Mouse (Mus musculus) neural tube, embryonic 12.5 days (tissue): ENCODE measurements around the gene Klhdc10. TPM values are rescaled to one million over a fixed set of nuclear protein-coding genes. Genes with fewer than 3 reads are reported as not detected.

Experiments
- ATAC-seq: fragments of 200-750 bp; cut with Nextera tagmentation; 2 replicates; pipeline ENCODE4 v1.8.0; 2017; ENCODE audit warnings: low read depth, mild to moderate bottlenecking, moderate TSS enrichment, moderate library complexity; ENCODE audit not compliant: low FRiP score
- H3K27ac ChIP-seq: fragments of 300-500 bp; sonication (generic); 2 replicates; pipeline ENCODE4 v1.5.1; 2016
- H3K27me3 ChIP-seq: fragments of 300-500 bp; sonication (generic); replicated peaks from 2 replicates; pipeline ENCODE4 v1.6.1; 2016; ENCODE audit warnings: mild to moderate bottlenecking
- H3K36me3 ChIP-seq: fragments of 300-500 bp; sonication (generic); 2 replicates; pipeline ENCODE4 v1.6.1; 2016; ENCODE audit warnings: mild to moderate bottlenecking
- H3K4me1 ChIP-seq: fragments of 300-500 bp; sonication (generic); 2 replicates; pipeline ENCODE4 v1.6.1; 2016
- H3K4me2 ChIP-seq: fragments of 300-500 bp; sonication (generic); replicated peaks from 2 replicates; pipeline ENCODE4 v1.6.1; 2016; ENCODE audit warnings: mild to moderate bottlenecking
- H3K4me3 ChIP-seq: fragments of 300-500 bp; sonication (generic); 2 replicates; pipeline ENCODE4 v1.5.1; 2016
- H3K9ac ChIP-seq: fragments of 300-500 bp; sonication (generic); 2 replicates; pipeline ENCODE4 v1.6.1; 2016; ENCODE audit warnings: mild to moderate bottlenecking
- H3K9me3 ChIP-seq: fragments of 300-500 bp; sonication (generic); 2 replicates; pipeline ENCODE4 v1.6.1; 2016; ENCODE audit warnings: mild to moderate bottlenecking
- WGBS: fragments of 180-500 bp; shearing (Covaris S2); methylation state at CpG from one replicate; pipeline ENCODE4 v1.1.7; 2016; 5-methylcytosine and 5-hydroxymethylcytosine counted together
- polyA plus RNA-seq: library from polyadenylated mRNA; unstranded; fragments of >200 nt; fragmentation: Nextera tagmentation; extraction: Ambion mirVana; gene quantifications from 2 replicates; pipeline ENCODE4 v1.2.1, GENCODE M21; 2016

Gene Klhdc10
- polyA plus RNA-seq, 1 experiment from 2014 or later, result 42.8 TPM

DNA sequence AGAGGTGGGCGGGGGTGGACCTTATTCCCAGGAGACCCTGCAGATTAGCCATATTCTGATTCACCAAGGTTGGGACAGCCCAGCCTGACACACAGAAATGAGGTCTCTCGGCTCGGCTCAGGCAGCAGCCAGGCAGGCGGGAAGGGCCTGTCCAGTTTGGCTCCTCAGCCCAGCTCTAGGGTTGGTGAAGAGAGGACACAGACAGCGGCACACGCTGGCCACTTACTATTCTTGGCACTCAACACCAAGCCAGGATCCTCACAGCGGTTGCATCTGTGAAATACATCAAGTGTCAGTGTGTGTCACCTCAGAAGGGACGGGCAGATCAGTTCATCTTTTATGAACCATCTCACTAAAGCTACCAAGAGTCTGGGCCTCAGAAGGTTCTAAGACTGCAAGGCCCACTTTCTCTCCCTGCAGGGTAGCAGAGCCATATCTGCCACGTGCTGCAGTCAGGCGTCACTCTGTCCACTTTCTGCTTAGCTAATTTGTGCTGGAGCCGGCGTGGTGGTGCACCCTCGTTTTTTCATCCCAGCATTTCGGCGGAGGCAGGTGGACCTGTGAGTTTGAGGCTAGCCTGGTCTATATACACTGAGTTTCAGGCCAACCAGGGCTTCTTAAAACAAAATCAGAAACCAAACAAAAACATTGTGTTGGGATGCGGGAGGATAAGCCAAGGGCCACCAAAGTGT lies 57.5 kb downstream of the Klhdc10 start:
- H3K27ac ChIP-seq, result no peak overlapping the region
- 72% methylated on average over 16 of the region's 16 CpGs for WGBS
- 0 out of 2 replicates have a peak, but pooled peaks cover 2% of the 10 kb centered on the region for H3K9me3 ChIP-seq
- peaks cover 30% of the 10 kb centered on the region for H3K4me1 ChIP-seq
- no peaks in the 10 kb centered on the region for H3K27me3 ChIP-seq
- H3K9ac ChIP-seq, result peak overlapping the region; percentile 64
- ATAC-seq, result no peak
- peak overlapping the region; percentile 70 for H3K4me2 ChIP-seq
- peaks cover 14% of the 10 kb centered on the region for H3K36me3 ChIP-seq
- peak overlapping the region; percentile 43; the same call in 1 of the 2 replicates for H3K4me3 ChIP-seq

DNA sequence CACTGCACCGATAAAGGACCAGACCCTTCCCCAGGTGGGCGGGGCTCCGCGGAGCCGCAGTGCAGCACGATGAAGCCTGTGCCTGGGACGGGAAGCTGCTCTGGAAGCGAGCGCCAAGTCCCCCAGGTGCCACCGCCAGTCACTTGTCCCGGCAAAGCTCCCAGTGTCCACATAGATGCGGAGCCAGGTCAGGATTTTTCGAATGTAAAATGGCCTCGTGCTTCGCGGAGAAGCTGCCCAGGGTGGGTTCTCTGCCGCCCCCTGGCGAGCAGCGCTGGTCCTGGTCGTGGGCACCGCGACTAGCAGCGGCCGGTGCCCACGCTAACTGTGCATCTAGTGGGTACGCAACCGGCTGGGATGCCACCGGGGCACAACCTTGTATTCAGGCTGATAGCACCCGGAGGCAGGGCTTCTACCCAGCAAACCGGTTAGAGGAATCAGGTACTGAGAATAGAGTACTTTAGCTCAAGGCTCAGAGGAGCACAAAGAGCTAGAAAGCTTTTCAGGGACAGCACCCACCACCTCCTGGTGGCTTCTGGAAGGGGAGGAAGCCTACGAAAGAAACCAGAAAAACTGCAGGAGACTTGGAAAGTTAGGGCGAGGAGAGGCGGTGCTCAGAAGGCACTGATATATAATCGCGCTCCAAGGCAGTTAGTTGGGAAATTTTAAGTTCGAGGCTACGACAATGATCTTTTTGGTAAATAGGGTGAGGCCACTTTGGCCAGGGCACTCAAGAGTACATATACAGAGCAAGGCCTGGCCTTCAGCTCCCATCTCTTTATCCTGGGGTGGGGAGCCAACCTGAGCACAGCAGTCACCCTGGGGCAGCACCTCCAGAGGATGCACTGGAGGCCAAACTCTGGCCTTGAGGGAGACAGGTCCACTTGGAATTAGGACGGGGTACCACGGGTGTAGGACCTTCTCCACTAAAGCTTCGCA lies 58.4 kb downstream of the Klhdc10 start:
- H3K9me3 ChIP-seq, result 0 out of 2 replicates have a peak, but pooled peaks cover 2% of the 10 kb centered on the region
- peak overlapping the region; percentile 43 for H3K4me3 ChIP-seq
- 5% methylated on average over 40 of the region's 40 CpGs for WGBS
- H3K27ac ChIP-seq, result peak overlapping the region; percentile 79
- no peaks in the 10 kb centered on the region for H3K27me3 ChIP-seq
- peaks cover 8% of the 10 kb centered on the region for H3K36me3 ChIP-seq
- H3K4me1 ChIP-seq, result peaks cover 30% of the 10 kb centered on the region
- peak overlapping the region; percentile 70 for H3K4me2 ChIP-seq
- peak overlapping the region; percentile 64 for H3K9ac ChIP-seq
- peak; percentile 46 for ATAC-seq

DNA sequence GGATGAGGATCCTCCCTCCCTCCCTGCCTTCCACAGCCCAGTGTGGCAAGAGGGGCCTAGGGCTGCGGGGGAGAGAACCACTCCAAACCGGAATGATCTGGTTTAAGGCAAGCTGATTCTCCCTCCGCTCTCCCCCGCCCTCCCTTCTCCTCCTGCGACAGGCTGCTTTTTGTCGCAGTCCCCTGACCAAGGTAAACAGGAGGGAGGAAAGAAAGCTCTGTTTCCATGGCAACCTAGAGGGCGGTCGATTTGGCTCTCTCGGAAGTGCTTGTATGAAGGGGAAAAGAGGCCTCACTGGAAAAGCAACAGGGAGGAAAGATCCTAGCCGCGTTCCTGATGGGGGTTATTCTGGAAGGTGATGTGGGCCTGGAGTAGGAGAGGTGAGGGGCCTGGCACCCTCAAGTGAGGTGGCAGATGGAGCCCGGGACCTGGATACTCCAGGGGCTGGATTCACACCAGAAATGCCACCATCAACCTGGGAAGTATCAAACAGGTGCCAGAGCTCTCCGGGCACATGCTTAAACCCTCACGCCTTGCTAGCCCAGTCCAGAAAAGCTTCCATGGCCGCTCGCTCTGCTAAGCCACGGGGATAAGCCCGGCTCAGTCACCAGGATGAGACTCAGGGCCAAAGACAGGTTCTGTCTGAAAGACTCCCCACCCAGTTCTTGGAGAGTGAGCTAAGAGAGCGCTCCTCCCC lies 59.2 kb downstream of the Klhdc10 start:
- Histone ChIP-seq H3K9me3 (0 out of 2 replicates have a peak, but pooled peaks cover 2% of the 10 kb centered on the region), H3K4me3 (no peak overlapping the region), H3K9ac (peak overlapping the region; percentile 64; the same call in 1 of the 2 replicates), H3K4me1 (peaks cover 30% of the 10 kb centered on the region), H3K36me3 (no peaks in the 10 kb centered on the region), H3K27me3 (no peaks in the 10 kb centered on the region), H3K4me2 (peak overlapping the region; percentile 70), H3K27ac (peak overlapping the region; percentile 79)
- WGBS, result 19% methylated on average over 19 of the region's 19 CpGs
- ATAC-seq, result peak; percentile 91

DNA sequence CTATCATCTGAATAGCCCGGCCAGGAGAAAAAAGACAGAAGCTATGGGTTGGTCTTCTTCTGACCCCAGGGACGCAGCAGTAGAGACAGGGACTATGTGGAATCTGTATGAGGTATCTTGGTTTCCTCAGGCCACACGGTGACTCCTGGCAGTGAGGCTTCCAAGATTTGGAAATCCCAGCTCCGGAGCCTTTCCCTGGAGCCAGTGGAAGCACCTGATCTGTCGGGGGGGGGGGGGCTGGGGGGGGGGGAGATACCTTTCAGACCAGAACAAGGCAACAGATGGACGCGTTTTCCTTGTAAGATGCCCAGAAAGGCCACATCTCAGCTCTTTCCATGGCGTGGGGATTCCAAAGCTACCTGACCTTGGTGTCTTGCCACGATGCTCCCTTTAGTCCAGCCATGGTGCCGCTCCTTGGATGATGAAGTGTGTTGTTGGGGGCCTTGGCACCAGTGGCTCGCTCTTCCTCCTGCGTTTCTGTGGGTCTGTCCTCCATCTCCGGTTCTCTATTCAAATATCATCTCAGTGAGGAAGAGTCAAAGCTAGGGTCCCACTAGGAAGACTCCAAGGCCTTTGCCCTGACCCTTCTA lies 60.2 kb downstream of the Klhdc10 start:
- Histone ChIP-seq H3K27me3 (no peaks in the 10 kb centered on the region), H3K4me1 (peaks cover 33% of the 10 kb centered on the region), H3K27ac (no peak overlapping the region), H3K4me3 (no peak overlapping the region), H3K4me2 (no peak overlapping the region), H3K9me3 (no peaks in the 10 kb centered on the region), H3K9ac (no peak overlapping the region), H3K36me3 (no peaks in the 10 kb centered on the region)
- no peak for ATAC-seq
- WGBS, result 87% methylated on average over 13 of the region's 13 CpGs

DNA sequence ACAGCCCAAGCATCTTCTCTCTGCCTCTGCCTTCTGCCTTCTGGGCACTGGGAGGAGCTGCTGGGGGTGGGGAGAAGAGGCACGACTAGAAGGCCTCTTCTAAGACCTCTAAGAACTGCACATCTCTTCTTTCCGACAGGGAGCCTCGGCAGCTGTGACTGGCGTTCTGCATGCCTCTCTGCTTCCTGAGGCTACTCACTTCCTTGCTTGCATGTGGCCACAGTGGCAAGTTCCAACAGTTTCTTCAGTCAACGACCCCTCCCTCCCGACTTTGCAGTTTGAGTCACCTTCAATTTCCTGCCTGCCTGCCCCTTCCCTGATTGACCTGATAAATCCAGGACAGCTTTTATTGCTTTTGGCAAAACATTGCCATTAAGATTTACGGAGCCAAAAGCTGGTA lies 61.2 kb downstream of the Klhdc10 start:
- Histone ChIP-seq H3K4me3 (no peak overlapping the region), H3K27me3 (no peaks in the 10 kb centered on the region), H3K9ac (no peak overlapping the region), H3K4me1 (peaks cover 42% of the 10 kb centered on the region), H3K4me2 (no peak overlapping the region), H3K27ac (no peak overlapping the region), H3K9me3 (no peaks in the 10 kb centered on the region), H3K36me3 (no peaks in the 10 kb centered on the region)
- no peak for ATAC-seq
- WGBS, result 34% methylated on average over 7 of the region's 7 CpGs

DNA sequence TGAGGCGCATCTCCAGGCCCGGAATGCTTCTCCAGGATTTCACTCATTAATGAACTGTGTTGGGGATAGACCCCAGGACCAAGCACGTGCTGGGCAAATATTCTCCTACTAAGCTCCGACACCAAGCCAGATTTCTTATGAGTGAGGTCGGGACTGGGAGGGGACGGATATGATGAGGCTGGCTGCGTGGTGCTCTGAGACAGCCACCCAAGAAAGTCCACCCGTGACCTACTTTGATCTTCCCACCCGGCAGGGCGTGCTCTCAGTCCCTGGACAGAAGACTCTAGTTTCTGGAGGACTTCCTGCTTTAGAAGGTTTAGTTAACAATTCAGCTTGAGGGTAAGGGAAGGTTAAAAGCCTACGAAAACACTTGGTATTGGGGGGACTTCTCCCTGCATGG lies 63.9 kb downstream of the Klhdc10 start:
- WGBS, result 90% methylated on average over 11 of the region's 11 CpGs
- Histone ChIP-seq H3K36me3 (no peaks in the 10 kb centered on the region), H3K4me3 (no peak overlapping the region), H3K4me1 (peaks cover 39% of the 10 kb centered on the region), H3K27me3 (no peaks in the 10 kb centered on the region), H3K9me3 (no peaks in the 10 kb centered on the region), H3K9ac (no peak overlapping the region), H3K27ac (no peak overlapping the region), H3K4me2 (no peak overlapping the region)
- no peak for ATAC-seq

DNA sequence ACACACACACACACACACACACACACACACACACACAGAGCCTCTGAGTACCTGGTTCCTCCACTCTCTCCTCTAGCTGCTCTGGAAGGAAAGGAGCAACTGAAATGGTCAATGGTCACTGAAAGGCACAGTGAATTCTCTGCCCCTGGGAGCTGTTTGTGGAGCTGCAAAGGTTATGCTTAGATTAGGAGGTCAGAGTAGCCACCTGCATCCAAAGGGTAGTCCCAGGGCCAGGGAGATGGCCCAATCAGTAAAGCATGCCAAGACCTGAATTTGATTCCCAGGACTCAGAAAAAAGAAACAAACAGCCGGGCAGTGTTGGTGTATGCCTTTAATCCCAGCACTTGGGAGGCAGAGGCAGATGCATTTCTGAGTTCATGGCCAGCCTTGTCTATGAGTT lies 66.4 kb downstream of the Klhdc10 start:
- H3K9ac ChIP-seq, result no peak overlapping the region
- 0 out of 2 replicates have a peak overlapping the region, but pooled peaks have one; percentile 29 for H3K27ac ChIP-seq
- WGBS, result 80% methylated on average over 1 of the region's 1 CpGs
- no peak overlapping the region for H3K4me2 ChIP-seq
- no peaks in the 10 kb centered on the region for H3K27me3 ChIP-seq
- peaks cover 23% of the 10 kb centered on the region for H3K4me1 ChIP-seq
- no peaks in the 10 kb centered on the region for H3K36me3 ChIP-seq
- ATAC-seq, result no peak
- H3K9me3 ChIP-seq, result no peaks in the 10 kb centered on the region
- no peak overlapping the region for H3K4me3 ChIP-seq

DNA sequence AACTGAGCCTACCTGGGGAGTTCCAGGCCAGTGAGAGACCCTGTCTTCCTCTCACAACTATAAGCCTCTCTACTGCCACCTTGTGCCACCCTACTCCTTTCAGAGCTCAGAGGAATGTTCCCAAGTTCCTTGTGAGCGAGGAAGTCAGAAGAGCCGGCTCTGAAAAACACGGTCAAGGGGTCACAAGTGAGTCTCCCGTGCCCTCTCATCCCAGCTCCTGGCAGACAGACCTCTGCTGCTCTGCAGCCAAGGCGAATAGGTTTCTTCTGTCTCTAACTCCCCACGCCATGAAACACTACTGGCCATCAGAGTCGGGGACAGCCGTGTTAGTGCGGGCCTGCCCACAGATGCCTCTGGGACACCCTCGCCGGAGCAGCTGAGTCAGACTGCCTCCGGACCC lies 67.0 kb downstream of the Klhdc10 start:
- Histone ChIP-seq H3K9ac (no peak overlapping the region), H3K4me3 (no peak overlapping the region), H3K4me2 (no peak overlapping the region), H3K27ac (no peak overlapping the region), H3K4me1 (peaks cover 23% of the 10 kb centered on the region), H3K9me3 (no peaks in the 10 kb centered on the region), H3K36me3 (no peaks in the 10 kb centered on the region), H3K27me3 (no peaks in the 10 kb centered on the region)
- ATAC-seq, result no peak
- 60% methylated on average over 12 of the region's 12 CpGs for WGBS

DNA sequence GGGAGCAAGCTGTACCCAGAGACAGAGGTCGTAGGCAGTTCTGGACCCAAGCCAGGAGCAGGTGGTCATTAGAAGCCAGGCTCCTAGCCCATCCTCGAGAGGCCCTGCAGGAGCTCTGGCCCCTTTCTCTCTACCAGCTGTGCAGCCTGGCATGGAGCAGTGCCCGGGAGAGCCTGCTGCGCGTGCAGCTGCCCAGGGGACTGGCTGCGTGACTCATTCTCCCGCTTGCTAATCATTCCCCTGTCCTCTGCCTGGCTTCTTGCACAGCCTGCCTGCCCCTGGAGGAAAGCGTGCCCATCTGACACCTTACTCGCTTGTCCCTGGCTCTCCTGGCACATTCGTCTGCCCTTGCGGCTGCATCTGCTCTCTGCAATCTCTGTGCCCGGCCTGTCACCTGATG lies 67.7 kb downstream of the Klhdc10 start:
- Histone ChIP-seq H3K9ac (no peak overlapping the region), H3K4me1 (peaks cover 23% of the 10 kb centered on the region), H3K4me3 (no peak overlapping the region), H3K27me3 (no peaks in the 10 kb centered on the region), H3K9me3 (no peaks in the 10 kb centered on the region), H3K27ac (no peak overlapping the region), H3K4me2 (no peak overlapping the region), H3K36me3 (no peaks in the 10 kb centered on the region)
- WGBS, result 68% methylated on average over 12 of the region's 12 CpGs
- peak; percentile 61 for ATAC-seq

DNA sequence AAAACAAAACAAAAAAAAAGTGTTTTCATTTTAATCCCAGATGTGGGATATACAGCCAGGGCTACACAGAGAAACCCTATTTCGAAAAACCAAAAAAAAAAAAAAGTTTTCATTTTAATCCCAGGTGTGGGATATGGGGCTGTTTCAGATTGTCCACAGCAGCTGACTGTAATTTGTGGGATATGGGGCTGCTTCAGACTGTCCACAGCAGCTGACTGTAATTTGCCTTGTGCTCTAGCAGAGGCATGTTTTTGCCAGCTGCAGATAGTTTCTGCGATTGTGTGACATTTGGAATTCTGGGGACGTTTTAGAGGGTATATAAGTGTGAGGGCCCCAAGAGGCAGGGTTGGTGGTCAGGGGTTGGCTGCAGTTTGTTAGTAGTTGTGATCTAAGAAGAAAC lies 70.0 kb downstream of the Klhdc10 start:
- no peak overlapping the region for H3K9ac ChIP-seq
- H3K4me2 ChIP-seq, result no peak overlapping the region
- no peaks in the 10 kb centered on the region for H3K27me3 ChIP-seq
- no peak overlapping the region for H3K4me3 ChIP-seq
- H3K36me3 ChIP-seq, result no peaks in the 10 kb centered on the region
- 83% methylated on average over 3 of the region's 3 CpGs for WGBS
- no peak overlapping the region for H3K27ac ChIP-seq
- H3K9me3 ChIP-seq, result no peaks in the 10 kb centered on the region
- ATAC-seq, result no peak
- H3K4me1 ChIP-seq, result peaks cover 22% of the 10 kb centered on the region

DNA sequence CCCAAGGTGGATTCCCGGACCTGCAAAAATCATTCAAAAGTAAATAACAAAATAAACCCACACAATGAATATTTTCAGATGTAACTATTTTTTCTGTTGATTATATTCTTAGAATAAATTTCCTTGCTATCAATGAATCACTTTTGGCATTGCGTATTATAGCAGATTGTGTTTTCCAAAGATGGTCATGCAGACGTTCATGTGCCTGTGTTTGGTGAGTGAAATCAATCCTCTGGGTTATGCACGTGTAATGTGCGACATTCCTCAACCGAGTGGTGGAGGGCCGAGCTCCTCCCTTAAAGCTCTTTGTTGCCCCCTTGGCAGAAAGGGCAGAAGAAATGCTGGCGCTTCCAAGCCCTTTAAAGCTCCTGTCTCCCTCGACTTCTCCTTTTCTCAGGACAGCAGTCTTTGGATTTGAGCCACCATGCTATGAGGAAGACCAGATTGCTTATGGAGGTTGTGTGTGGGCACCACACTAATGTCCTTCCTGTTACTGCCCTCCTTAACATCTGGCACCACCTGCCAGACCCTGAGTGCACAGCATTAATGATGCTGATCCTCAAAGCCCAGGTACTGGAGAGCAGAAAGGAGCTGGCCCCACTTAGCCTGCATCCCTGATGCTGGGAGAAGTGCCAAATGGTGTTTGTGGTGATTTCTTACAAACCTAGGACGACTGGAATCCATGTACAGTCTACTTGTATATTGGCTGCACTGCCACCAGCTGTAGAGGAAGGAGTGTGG lies 74.5 kb downstream of the Klhdc10 start:
- H3K27me3 ChIP-seq, result no peaks in the 10 kb centered on the region
- H3K27ac ChIP-seq, result no peak overlapping the region
- H3K4me2 ChIP-seq, result no peak overlapping the region
- no peak overlapping the region for H3K9ac ChIP-seq
- peaks cover 23% of the 10 kb centered on the region for H3K36me3 ChIP-seq
- no peak for ATAC-seq
- H3K4me1 ChIP-seq, result peaks cover 4% of the 10 kb centered on the region; the same call in 1 of the 2 replicates
- H3K4me3 ChIP-seq, result no peak overlapping the region
- no peaks in the 10 kb centered on the region for H3K9me3 ChIP-seq
- WGBS, result 80% methylated on average over 10 of the region's 10 CpGs
